Mouse (Mus musculus) stomach, embryonic 14.5 days (tissue): ENCODE data around the gene Urb2. TPM values are rescaled to one million over a fixed set of nuclear protein-coding genes. Genes with fewer than 3 reads are reported as not detected.

Experiments
- ATAC-seq: fragments of 200-750 bp; cut with Nextera tagmentation; 2 replicates; pipeline ENCODE4 v1.8.0; 2017; ENCODE audit warnings: low read depth, moderate TSS enrichment; ENCODE audit not compliant: insufficient number of reproducible peaks, insufficient read depth, low FRiP score
- H3K27ac ChIP-seq: fragments of 300-500 bp; sonication (generic); 2 replicates; pipeline ENCODE4 v1.5.1; 2014; ENCODE audit warnings: mild to moderate bottlenecking, low read length, moderate library complexity, mixed read lengths
- H3K27me3 ChIP-seq: fragments of 300-500 bp; sonication (generic); 2 replicates; pipeline ENCODE4 v1.6.1; 2014; ENCODE audit warnings: low read length, control low read depth, mixed read lengths; ENCODE audit not compliant: control insufficient read depth, insufficient read depth
- H3K36me3 ChIP-seq: fragments of 300-500 bp; sonication (generic); 2 replicates; pipeline ENCODE4 v1.6.1; 2014; ENCODE audit warnings: mild to moderate bottlenecking, control low read depth, low read length, moderate library complexity, mixed read lengths; ENCODE audit not compliant: control insufficient read depth, insufficient read depth
- H3K4me1 ChIP-seq: fragments of 300-500 bp; sonication (generic); 2 replicates; pipeline ENCODE4 v1.6.1; 2014; ENCODE audit warnings: low read length, control low read depth, mixed read lengths; ENCODE audit not compliant: control insufficient read depth, insufficient read depth
- H3K4me2 ChIP-seq: fragments of 300-500 bp; sonication (generic); replicated peaks from 2 replicates; pipeline ENCODE4 v1.6.1; 2014; ENCODE audit warnings: low read depth, low read length, control low read depth
- H3K4me3 ChIP-seq: fragments of 300-500 bp; sonication (generic); 2 replicates; pipeline ENCODE4 v1.5.1; 2014; ENCODE audit warnings: low read depth, low read length, control low read depth
- H3K9ac ChIP-seq: fragments of 300-500 bp; sonication (generic); replicated peaks from 2 replicates; pipeline ENCODE4 v1.6.1; 2014; ENCODE audit warnings: low read depth, mild to moderate bottlenecking, control low read depth, low read length, moderate library complexity, mixed read lengths
- H3K9me3 ChIP-seq: fragments of 300-500 bp; sonication (generic); 2 replicates; pipeline ENCODE4 v1.6.1; 2016; ENCODE audit warnings: low read depth, low read length, control low read depth; ENCODE audit not compliant: control insufficient read depth
- WGBS: fragments of 180-500 bp; shearing (Covaris S2); extraction: QIAGEN DNeasy Blood & Tissue Kit; methylation state at CpG from one replicate; pipeline ENCODE4 v1.1.7; 2014; 5-methylcytosine and 5-hydroxymethylcytosine counted together
- polyA plus RNA-seq: library from polyadenylated mRNA; unstranded; fragments of >200 nt; fragmentation: Nextera tagmentation; extraction: Ambion mirVana; gene quantifications from 2 replicates; pipeline ENCODE4 v1.2.1, GENCODE M21; 2014

The Urb2 gene
- polyA plus RNA-seq, 1 experiment from 2014 or later: 8.0 TPM

DNA sequence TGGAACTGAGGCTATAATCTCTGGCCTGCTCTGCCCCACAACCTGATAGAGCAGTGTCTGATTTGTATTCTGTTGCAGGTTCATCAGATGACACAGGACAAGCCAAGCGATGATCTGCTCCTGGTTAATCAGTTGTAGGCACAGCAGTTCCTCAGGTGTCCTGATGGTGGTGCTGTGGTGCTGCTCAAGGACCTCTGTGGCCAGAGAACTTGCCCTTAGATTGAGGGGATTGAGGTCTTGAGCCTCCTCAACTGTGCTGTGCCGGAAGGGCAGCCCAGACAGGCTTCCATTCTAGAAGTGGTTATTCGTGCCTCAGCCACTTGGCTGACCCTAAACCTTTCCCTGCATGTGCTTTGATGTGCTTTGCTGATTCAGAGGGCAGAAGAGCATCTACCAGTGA is 30.8 kb downstream of the Urb2 start:
- Histone ChIP-seq H3K27me3 (no peaks in the 10 kb centered on the region), H3K4me1 (no peaks in the 10 kb centered on the region), H3K9ac (no peak overlapping the region), H3K27ac (no peak overlapping the region), H3K9me3 (no peaks in the 10 kb centered on the region), H3K36me3 (peaks cover 6% of the 10 kb centered on the region), H3K4me2 (no peak overlapping the region), H3K4me3 (no peak overlapping the region)
- 0 out of 2 replicates have a peak, but pooled peaks have one; percentile 46 for ATAC-seq
- WGBS: 18% methylated on average over 3 of the region's 3 CpGs

- no peak for ATAC-seq
- Histone ChIP-seq H3K9me3 (no peaks in the 10 kb centered on the region), H3K36me3 (peaks cover 1% of the 10 kb centered on the region), H3K27me3 (no peaks in the 10 kb centered on the region), H3K9ac (0 out of 2 replicates have a peak overlapping the region, but pooled peaks have one; percentile 19), H3K4me2 (no peak overlapping the region), H3K4me1 (no peaks in the 10 kb centered on the region), H3K27ac (no peak overlapping the region), H3K4me3 (no peak overlapping the region)
- WGBS: 45% methylated on average over 4 of the region's 4 CpGs
Observed at GRCm38 (mm10) chr8:124052568-124052967, 31.3 kb downstream of the Urb2 start.

DNA sequence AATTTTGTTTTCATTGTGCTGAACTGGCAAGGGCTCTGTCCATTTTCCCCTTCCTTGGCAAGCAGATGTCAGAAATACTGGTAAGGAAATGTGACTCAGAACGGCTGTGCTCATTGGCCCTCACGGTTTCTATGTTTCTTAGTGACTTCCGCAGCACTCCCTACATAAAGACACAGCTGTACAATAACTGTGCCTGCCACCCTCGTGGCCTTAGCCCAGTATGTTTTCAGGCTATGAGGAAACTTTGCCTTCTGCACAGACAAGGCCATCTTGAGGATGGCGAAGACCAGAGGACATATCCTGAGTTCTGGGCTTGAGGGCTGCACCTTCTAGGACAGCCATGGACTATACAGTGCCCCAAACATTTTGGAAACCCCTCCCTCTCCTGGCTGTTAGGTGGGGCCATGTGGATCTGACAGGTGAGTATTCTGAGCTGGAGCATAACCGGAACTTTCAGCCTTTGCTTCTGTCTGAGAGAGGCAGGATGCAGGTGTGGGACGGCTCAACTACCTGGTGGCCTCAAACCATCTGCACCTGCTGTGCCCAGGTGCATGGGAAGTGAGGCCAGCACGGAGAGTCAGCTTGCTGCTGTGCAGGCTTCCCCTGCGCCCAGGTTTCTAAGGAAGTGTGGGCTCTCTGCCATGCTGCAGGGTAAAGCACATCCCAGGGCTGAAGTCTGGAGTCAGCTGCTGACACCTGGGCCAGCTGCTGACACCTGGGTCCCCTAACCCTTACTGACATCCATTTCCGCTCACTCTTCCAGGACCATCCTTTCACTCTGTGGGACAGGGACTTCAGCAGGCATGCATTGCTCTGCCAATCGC is 35.7 kb downstream of the Urb2 start:
- Histone ChIP-seq H3K27ac (no peak overlapping the region), H3K9me3 (no peaks in the 10 kb centered on the region), H3K4me1 (no peaks in the 10 kb centered on the region), H3K4me2 (no peak overlapping the region), H3K27me3 (no peaks in the 10 kb centered on the region), H3K4me3 (no peak overlapping the region), H3K36me3 (no peaks in the 10 kb centered on the region), H3K9ac (no peak overlapping the region)
- WGBS: 71% methylated on average over 11 of the region's 11 CpGs
- ATAC-seq: no peak

- Histone ChIP-seq H3K36me3 (no peaks in the 10 kb centered on the region), H3K4me3 (no peak overlapping the region), H3K27ac (no peak overlapping the region), H3K4me2 (no peak overlapping the region), H3K9me3 (no peaks in the 10 kb centered on the region), H3K9ac (no peak overlapping the region), H3K4me1 (no peaks in the 10 kb centered on the region), H3K27me3 (no peaks in the 10 kb centered on the region)
- no peak for ATAC-seq
- WGBS: 64% methylated on average over 4 of the region's 4 CpGs
Observed at GRCm38 (mm10) chr8:124066325-124067058, 45.2 kb downstream of the Urb2 start.

DNA sequence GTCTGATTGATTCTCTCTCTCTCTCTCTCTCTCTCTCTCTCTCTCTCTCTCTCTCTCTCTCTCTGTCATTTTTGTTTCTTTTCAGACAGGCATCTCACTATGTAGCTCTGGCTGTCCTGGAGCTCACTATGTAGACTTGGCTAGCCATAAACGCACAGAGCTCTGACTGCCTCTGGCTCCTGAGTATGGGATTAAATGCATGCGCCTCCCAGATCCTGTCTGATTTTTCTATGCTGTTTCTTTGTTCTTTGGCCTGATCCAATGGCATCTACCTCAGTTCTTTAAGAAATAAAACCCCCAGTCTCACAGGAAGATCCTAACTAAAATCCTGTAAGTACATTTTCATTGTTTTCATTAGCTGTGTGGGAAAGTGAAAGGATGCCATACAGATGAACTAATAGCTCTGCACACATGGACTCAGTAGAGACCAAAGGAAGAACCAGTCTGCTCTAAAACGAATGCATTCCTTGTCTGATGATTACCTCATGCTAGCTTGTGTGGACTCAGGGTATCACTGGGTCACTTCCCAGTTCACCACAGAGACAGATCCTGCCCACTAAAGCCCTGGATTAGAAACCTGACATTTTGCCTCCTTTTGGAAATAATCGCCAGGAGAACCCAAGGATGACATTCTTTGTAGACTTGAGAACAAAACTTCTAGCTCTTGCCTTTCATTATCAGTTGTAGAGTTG is 45.9 kb downstream of the Urb2 start:
- 74% methylated on average over 4 of the region's 4 CpGs for WGBS
- no peaks in the 10 kb centered on the region for H3K36me3 ChIP-seq
- H3K4me2 ChIP-seq: no peak overlapping the region
- no peaks in the 10 kb centered on the region for H3K27me3 ChIP-seq
- ATAC-seq: no peak
- H3K27ac ChIP-seq: no peak overlapping the region
- H3K9ac ChIP-seq: no peak overlapping the region
- H3K9me3 ChIP-seq: no peaks in the 10 kb centered on the region
- H3K4me1 ChIP-seq: no peaks in the 10 kb centered on the region
- no peak overlapping the region for H3K4me3 ChIP-seq

- H3K36me3 ChIP-seq: no peaks in the 10 kb centered on the region
- H3K9ac ChIP-seq: no peak overlapping the region
- H3K9me3 ChIP-seq: no peaks in the 10 kb centered on the region
- H3K27me3 ChIP-seq: no peaks in the 10 kb centered on the region
- no peak overlapping the region for H3K27ac ChIP-seq
- WGBS: 60% methylated on average over 18 of the region's 18 CpGs
- no peaks in the 10 kb centered on the region for H3K4me1 ChIP-seq
- no peak for ATAC-seq
- no peak overlapping the region for H3K4me3 ChIP-seq
- no peak overlapping the region for H3K4me2 ChIP-seq
Observed at GRCm38 (mm10) chr8:124070363-124071324, 49.3 kb downstream of the Urb2 start.

DNA sequence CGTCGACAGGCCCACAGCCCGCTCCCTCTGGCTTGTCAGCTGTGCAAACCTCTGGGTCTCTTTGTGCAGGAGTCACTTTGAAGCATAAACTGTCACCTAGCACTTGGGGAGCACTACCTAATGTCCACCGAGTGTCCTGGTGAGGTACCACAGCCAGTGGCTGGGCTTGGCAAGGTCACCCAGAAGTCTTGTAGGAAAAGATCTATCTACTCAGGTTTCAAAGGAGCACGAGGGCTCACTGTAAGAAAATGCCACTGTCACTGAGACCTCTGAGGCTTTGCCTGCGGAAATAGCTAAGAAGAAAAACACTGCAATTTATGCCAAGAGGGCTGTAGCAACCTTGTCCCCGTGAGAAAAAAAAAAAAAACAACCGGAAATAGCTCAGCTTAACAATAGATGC is 54.7 kb downstream of the Urb2 start:
- Histone ChIP-seq H3K9ac (no peak overlapping the region), H3K4me1 (no peaks in the 10 kb centered on the region), H3K27me3 (no peaks in the 10 kb centered on the region), H3K4me2 (no peak overlapping the region), H3K4me3 (no peak overlapping the region), H3K9me3 (no peaks in the 10 kb centered on the region), H3K36me3 (no peaks in the 10 kb centered on the region), H3K27ac (no peak overlapping the region)
- no peak for ATAC-seq
- WGBS: 60% methylated on average over 8 of the region's 8 CpGs
